Mouse (Mus musculus): Measurements from ENCODE around the gene Rabggta. TPM values are rescaled to one million over a fixed set of nuclear protein-coding genes. Genes with fewer than 3 reads are reported as not detected.
A peak's percentile ranks its signal among the peaks of the same experiment; 100 is the strongest.
"Not testable (repeated sequence)": the region's sequence is repeated elsewhere in the genome, so short reads cannot be mapped to it uniquely, and the experiment has no call there.

Gene Rabggta
- polyA plus RNA-seq (2015; fragmentation: Nextera tagmentation; extraction: Ambion mirVana), result 56.4 and 57.0 TPM in 2 replicates

- Histone ChIP-seq H3K9ac (peak within 1 kb of the TSS; percentile 81), H3K27ac (peak within 1 kb of the TSS; percentile 90), H3K9me3 (no peaks in the 10 kb centered on the region), H3K4me1 (replicated peaks) (peaks cover 16% of the 10 kb centered on the region), H3K27me3 (no peaks in the 10 kb centered on the region), H3K4me3 (peak within 1 kb of the TSS; percentile 73), H3K36me3 (peaks cover 30% of the 10 kb centered on the region), H3K4me2 (peak within 1 kb of the TSS; percentile 61)
- ATAC-seq (ENCODE audit: low FRiP score), result peak; percentile 98
- WGBS, result under 1% methylated on average over 47 of the region's 50 CpGs
These were observed at the start of gene Rabggta for GRCm38 (mm10) chr14:55721700-55722437. TSS of gene Rabggta (minus strand) at chr14:55722263.

- ATAC-seq (ENCODE audit: low FRiP score), result no peak
- H3K9me3 ChIP-seq, result no peaks in the 10 kb centered on the region
- peaks cover 89% of the 10 kb centered on the region for H3K27me3 ChIP-seq
- H3K4me3 ChIP-seq, result no peak overlapping the region
- H3K4me2 ChIP-seq, result no peak overlapping the region
- no peaks in the 10 kb centered on the region for H3K36me3 ChIP-seq
- 80% methylated on average over 16 of the region's 16 CpGs for WGBS
- H3K27ac ChIP-seq, result no peak overlapping the region
- peaks cover 10% of the 10 kb centered on the region for H3K4me1 ChIP-seq (replicated peaks)
- no peak overlapping the region for H3K9ac ChIP-seq
These were observed 47.1 kb upstream of the Rabggta start for GRCm38 (mm10) chr14:55769087-55769703.

GRCm38 (mm10) chr14:55768555-55768954 lies 46.5 kb upstream of the Rabggta start:
- Histone ChIP-seq H3K36me3 (no peaks in the 10 kb centered on the region), H3K9ac (no peak overlapping the region), H3K27me3 (peaks cover 89% of the 10 kb centered on the region), H3K4me3 (no peak overlapping the region), H3K4me2 (0 out of 2 replicates have a peak overlapping the region, but pooled peaks have one; percentile 74), H3K9me3 (no peaks in the 10 kb centered on the region), H3K4me1 (replicated peaks) (peaks cover 10% of the 10 kb centered on the region), H3K27ac (no peak overlapping the region)
- WGBS, result 88% methylated on average over 6 of the region's 6 CpGs
- no peak for ATAC-seq (ENCODE audit: low FRiP score)

GRCm38 (mm10) chr14:55767519-55768414 lies 45.7 kb upstream of the Rabggta start:
- peak; percentile 80 for ATAC-seq (ENCODE audit: low FRiP score)
- Histone ChIP-seq H3K27ac (no peak overlapping the region), H3K4me2 (peak overlapping the region; percentile 74), H3K9me3 (no peaks in the 10 kb centered on the region), H3K27me3 (peaks cover 92% of the 10 kb centered on the region), H3K4me3 (peak overlapping the region; percentile 47), H3K36me3 (no peaks in the 10 kb centered on the region), H3K4me1 (replicated peaks) (peaks cover 13% of the 10 kb centered on the region), H3K9ac (peak overlapping the region; percentile 77)
- 11% methylated on average over 52 of the region's 52 CpGs for WGBS

GRCm38 (mm10) chr14:55765696-55766095 lies 43.6 kb upstream of the Rabggta start, which contains the start of gene Ltb4r1:
TSS of gene Ltb4r1 (plus strand) at chr14:55765962.
- Histone ChIP-seq H3K9ac (no peak within 1 kb of the TSS), H3K4me2 (no peak within 1 kb of the TSS), H3K4me3 (no peak within 1 kb of the TSS), H3K4me1 (replicated peaks) (peaks cover 30% of the 10 kb centered on the region), H3K27ac (no peak within 1 kb of the TSS), H3K9me3 (no peaks in the 10 kb centered on the region), H3K27me3 (peaks cover 96% of the 10 kb centered on the region), H3K36me3 (no peaks in the 10 kb centered on the region)
- WGBS, result 80% methylated on average over 4 of the region's 4 CpGs
- ATAC-seq (ENCODE audit: low FRiP score), result no peak

GRCm38 (mm10) chr14:55763166-55763565 lies 41.1 kb upstream of the Rabggta start:
- ATAC-seq (ENCODE audit: low FRiP score), result no peak
- peak overlapping the region; percentile 86; the same call in 1 of the 2 replicates for H3K4me2 ChIP-seq

GRCm38 (mm10) chr14:55762001-55762821 lies 40.1 kb upstream of the Rabggta start:
- no peaks in the 10 kb centered on the region for H3K36me3 ChIP-seq
- no peaks in the 10 kb centered on the region for H3K9me3 ChIP-seq
- peak overlapping the region; percentile 55 for H3K4me3 ChIP-seq
- WGBS, result under 1% methylated on average over 77 of the region's 77 CpGs
- H3K9ac ChIP-seq, result peak overlapping the region; percentile 83
- H3K4me1 ChIP-seq (replicated peaks), result peaks cover 29% of the 10 kb centered on the region
- peak overlapping the region; percentile 86 for H3K4me2 ChIP-seq
- ATAC-seq (ENCODE audit: low FRiP score), result peak; percentile 82
- peaks cover 68% of the 10 kb centered on the region for H3K27me3 ChIP-seq
- peak overlapping the region; percentile 72 for H3K27ac ChIP-seq

More at GRCm38 (mm10) chr14:55763166-55763565, 41.1 kb upstream of the Rabggta start:
- Histone ChIP-seq H3K27me3 (peaks cover 77% of the 10 kb centered on the region), H3K36me3 (no peaks in the 10 kb centered on the region), H3K9me3 (no peaks in the 10 kb centered on the region), H3K4me1 (replicated peaks) (peaks cover 37% of the 10 kb centered on the region), H3K9ac (no peak overlapping the region), H3K27ac (no peak overlapping the region), H3K4me3 (0 out of 2 replicates have a peak overlapping the region, but pooled peaks have one; percentile 55)
- 69% methylated on average over 7 of the region's 7 CpGs for WGBS

- ATAC-seq (ENCODE audit: low FRiP score), result no peak
- H3K27ac ChIP-seq, result peak within 1 kb of the TSS; percentile 72
- peak within 1 kb of the TSS; percentile 55 for H3K4me3 ChIP-seq
- 76% methylated on average over 6 of the region's 6 CpGs for WGBS
- H3K9ac ChIP-seq, result peak within 1 kb of the TSS; percentile 83
- H3K36me3 ChIP-seq, result peaks cover 8% of the 10 kb centered on the region
- peak within 1 kb of the TSS; percentile 86 for H3K4me2 ChIP-seq
- peaks cover 58% of the 10 kb centered on the region for H3K27me3 ChIP-seq
- H3K4me1 ChIP-seq (replicated peaks), result peaks cover 29% of the 10 kb centered on the region
- H3K9me3 ChIP-seq, result no peaks in the 10 kb centered on the region
These were observed 39.1 kb upstream of the Rabggta start, which contains the start of gene Ltb4r2 for GRCm38 (mm10) chr14:55761163-55761562. TSS of gene Ltb4r2 (plus strand) at chr14:55761428.

GRCm38 (mm10) chr14:55760156-55760555 lies 38.1 kb upstream of the Rabggta start:
- Histone ChIP-seq H3K27me3 (peaks cover 48% of the 10 kb centered on the region), H3K36me3 (peaks cover 18% of the 10 kb centered on the region), H3K4me2 (peak overlapping the region; percentile 17; the same call in 1 of the 2 replicates), H3K4me1 (replicated peaks) (peaks cover 29% of the 10 kb centered on the region)
- not testable (repeated sequence) for H3K27ac ChIP-seq, H3K9ac ChIP-seq, H3K9me3 ChIP-seq, H3K4me3 ChIP-seq
- peak; percentile 32; the same call in 1 of the 2 replicates for ATAC-seq (ENCODE audit: low FRiP score)
- under 1% methylated on average over 6 of the region's 6 CpGs for WGBS

GRCm38 (mm10) chr14:55758363-55758784 lies 36.3 kb upstream of the Rabggta start, which contains the start of gene Cideb:
TSS of gene Cideb (minus strand) at chr14:55758458.
- H3K4me2 ChIP-seq, result 0 out of 2 replicates have a peak within 1 kb of the TSS, but pooled peaks have one; percentile 27
- no peak within 1 kb of the TSS for H3K27ac ChIP-seq
- no peaks in the 10 kb centered on the region for H3K9me3 ChIP-seq
- no peak within 1 kb of the TSS for H3K9ac ChIP-seq
- peaks cover 35% of the 10 kb centered on the region for H3K36me3 ChIP-seq
- WGBS, result 30% methylated on average over 8 of the region's 8 CpGs
- peaks cover 29% of the 10 kb centered on the region for H3K4me1 ChIP-seq (replicated peaks)
- no peak within 1 kb of the TSS for H3K4me3 ChIP-seq
- H3K27me3 ChIP-seq, result peaks cover 30% of the 10 kb centered on the region
- no peak for ATAC-seq (ENCODE audit: low FRiP score)

GRCm38 (mm10) chr14:55757566-55757965 lies 35.5 kb upstream of the Rabggta start:
- ATAC-seq (ENCODE audit: low FRiP score), result no peak
- Histone ChIP-seq H3K4me2 (no peak overlapping the region), H3K4me1 (replicated peaks) (peaks cover 24% of the 10 kb centered on the region), H3K27ac (no peak overlapping the region), H3K36me3 (peaks cover 44% of the 10 kb centered on the region), H3K27me3 (peaks cover 22% of the 10 kb centered on the region), H3K9me3 (no peaks in the 10 kb centered on the region), H3K4me3 (no peak overlapping the region), H3K9ac (no peak overlapping the region)
- 90% methylated on average over 6 of the region's 6 CpGs for WGBS
